Mouse (Mus musculus): Measurements from ENCODE around the gene Glyatl3. TPM values are rescaled to one million over a fixed set of nuclear protein-coding genes. Genes with fewer than 3 reads are reported as not detected.
A peak's percentile ranks its signal among the peaks of the same experiment; 100 is the strongest.

The Glyatl3 gene
- total and polyA plus RNA-seq, 3 experiments: not detected

DNA sequence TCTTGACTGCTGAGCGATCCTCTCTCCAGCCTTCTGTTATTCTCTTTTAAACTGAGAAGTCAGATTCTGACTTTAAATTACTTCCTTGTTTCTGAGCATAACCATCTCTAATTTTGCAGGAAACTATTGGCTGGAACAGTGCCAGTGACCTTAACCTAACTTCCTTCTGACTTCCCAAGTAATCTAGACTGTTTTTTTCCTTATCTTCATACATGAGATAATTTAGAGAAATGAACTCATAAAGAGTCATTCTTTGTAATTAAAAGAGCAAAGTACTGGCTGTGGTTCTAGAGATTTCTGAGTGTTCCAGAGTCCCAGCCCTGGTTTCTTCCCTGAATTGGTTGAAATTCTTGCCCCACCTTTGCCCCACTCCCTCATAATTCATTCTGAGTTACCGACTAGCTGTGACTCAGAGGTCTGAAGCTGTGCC is 40.6 kb downstream of the Glyatl3 start:
- no peak for DNase-seq (ENCODE audit: low spot score)
- peaks cover 16% of the 10 kb centered on the region for H3K4me1 ChIP-seq (ENCODE audit: insufficient read depth, low read depth, low read length)
- H3K9me3 ChIP-seq (replicated peaks): no peaks in the 10 kb centered on the region
- H3K27me3 ChIP-seq (ENCODE audit: insufficient read depth, low read length): peaks cover 1% of the 10 kb centered on the region; the same call in 1 of the 2 replicates
- no peak for TF ChIP-seq POLR2AphosphoS5 (IDR thresholded peaks at IDR 0.05; ENCODE audit: insufficient replicate concordance, low read depth, low read length)
- no peak for TF ChIP-seq GATA1 (IDR thresholded peaks at IDR 0.05; ENCODE audit: borderline replicate concordance, low read length)
- TF ChIP-seq CTCF (IDR thresholded peaks at IDR 0.05; ENCODE audit: low read depth, low read length): no peak
- no peak for TF ChIP-seq GATA2 (IDR thresholded peaks at IDR 0.05; ENCODE audit: borderline replicate concordance, low read depth, low read length)
- TF ChIP-seq TAL1 (conservative IDR thresholded peaks at IDR 0.05; ENCODE audit: low read depth, low read length): no peak
- ATAC-seq (ENCODE audit: extremely low read depth, insufficient number of reproducible peaks, low FRiP score, poor library complexity, severe bottlenecking): no peak
- H3K36me3 ChIP-seq (replicated peaks): no peaks in the 10 kb centered on the region
- no peak overlapping the region for H3K4me3 ChIP-seq (ENCODE audit: low read depth, low read length)

DNA sequence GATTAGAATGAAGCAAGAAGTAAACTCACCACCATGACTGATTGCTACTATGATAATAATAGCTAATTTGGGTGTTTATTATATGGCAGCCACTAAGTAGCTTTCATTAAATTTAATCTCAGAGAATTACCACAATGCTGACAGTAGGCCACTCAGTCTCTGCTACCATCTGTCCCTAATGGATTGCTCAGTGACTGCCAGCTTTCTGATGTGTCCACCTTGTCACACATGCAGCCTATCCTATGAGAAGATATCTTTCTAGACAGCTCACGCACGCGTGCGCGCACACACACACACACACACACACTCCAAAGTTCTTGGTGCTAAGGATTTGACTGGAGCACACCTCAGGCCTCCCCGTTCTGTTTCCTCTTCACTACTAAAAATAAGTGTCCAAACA is 41.5 kb downstream of the Glyatl3 start:
- no peak for TF ChIP-seq CTCF (IDR thresholded peaks at IDR 0.05; ENCODE audit: low read depth, low read length)
- TF ChIP-seq POLR2AphosphoS5 (IDR thresholded peaks at IDR 0.05; ENCODE audit: insufficient replicate concordance, low read depth, low read length): no peak
- TF ChIP-seq TAL1 (conservative IDR thresholded peaks at IDR 0.05; ENCODE audit: low read depth, low read length): no peak
- TF ChIP-seq GATA1 (IDR thresholded peaks at IDR 0.05; ENCODE audit: borderline replicate concordance, low read length): no peak
- no peak for TF ChIP-seq GATA2 (IDR thresholded peaks at IDR 0.05; ENCODE audit: borderline replicate concordance, low read depth, low read length)
- no peak for DNase-seq (ENCODE audit: low spot score)
- Histone ChIP-seq H3K4me3 (ENCODE audit: low read depth, low read length) (no peak overlapping the region), H3K9me3 (replicated peaks) (no peaks in the 10 kb centered on the region), H3K36me3 (replicated peaks) (no peaks in the 10 kb centered on the region), H3K4me1 (ENCODE audit: insufficient read depth, low read depth, low read length) (peaks cover 18% of the 10 kb centered on the region), H3K27me3 (ENCODE audit: insufficient read depth, low read length) (peaks cover 3% of the 10 kb centered on the region; the same call in 1 of the 2 replicates)
- ATAC-seq (ENCODE audit: extremely low read depth, insufficient number of reproducible peaks, low FRiP score, poor library complexity, severe bottlenecking): no peak

DNA sequence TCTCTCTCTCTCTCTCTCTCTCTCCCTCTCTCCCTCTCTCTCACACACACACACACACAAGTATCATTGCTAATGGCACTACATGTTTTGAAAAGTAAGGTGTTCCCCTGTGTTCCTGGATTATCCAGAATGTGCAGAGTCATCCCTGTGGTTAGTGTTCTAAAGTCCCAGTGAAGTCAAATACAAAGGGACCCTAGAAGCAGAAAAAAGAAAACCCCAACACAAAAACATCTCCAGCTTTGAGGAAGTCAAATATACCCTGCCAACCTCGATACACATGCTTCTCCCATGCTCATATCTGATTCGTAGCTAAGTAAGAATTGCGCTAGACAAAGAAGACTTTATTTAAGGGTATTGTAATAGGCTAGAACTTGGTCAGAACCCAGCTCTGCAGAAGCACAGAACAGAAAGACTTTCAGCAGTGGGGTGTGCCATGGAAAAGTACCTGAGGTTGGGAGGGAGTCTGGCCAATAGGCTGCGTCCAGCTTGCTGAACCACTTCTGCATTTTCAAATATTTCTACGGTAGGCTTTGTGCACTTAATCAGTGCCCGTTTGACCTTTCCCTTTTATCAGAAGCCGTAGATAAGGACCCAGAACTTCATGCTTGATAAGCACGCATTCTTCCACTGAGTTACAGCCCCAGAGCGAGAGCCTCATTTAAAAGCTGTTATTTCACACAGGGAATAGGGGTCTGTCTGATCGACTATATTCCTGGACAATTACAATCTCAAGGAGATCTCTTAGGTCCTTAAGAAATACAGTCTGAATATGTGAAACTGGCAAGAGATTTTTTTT is 45.0 kb downstream of the Glyatl3 start:
- DNase-seq (ENCODE audit: low spot score): no peak
- TF ChIP-seq CTCF (IDR thresholded peaks at IDR 0.05; ENCODE audit: low read depth, low read length) (no peak), TAL1 (conservative IDR thresholded peaks at IDR 0.05; ENCODE audit: low read depth, low read length) (no peak), GATA1 (IDR thresholded peaks at IDR 0.05; ENCODE audit: borderline replicate concordance, low read length) (no peak), GATA2 (IDR thresholded peaks at IDR 0.05; ENCODE audit: borderline replicate concordance, low read depth, low read length) (no peak), POLR2AphosphoS5 (IDR thresholded peaks at IDR 0.05; ENCODE audit: insufficient replicate concordance, low read depth, low read length) (no peak)
- no peak overlapping the region for H3K4me3 ChIP-seq (ENCODE audit: low read depth, low read length)
- no peaks in the 10 kb centered on the region for H3K36me3 ChIP-seq (replicated peaks)
- peaks cover 11% of the 10 kb centered on the region for H3K4me1 ChIP-seq (ENCODE audit: insufficient read depth, low read depth, low read length)
- H3K27me3 ChIP-seq (ENCODE audit: insufficient read depth, low read length): peaks cover 3% of the 10 kb centered on the region; the same call in 1 of the 2 replicates
- no peaks in the 10 kb centered on the region for H3K9me3 ChIP-seq (replicated peaks)
- ATAC-seq (ENCODE audit: extremely low read depth, insufficient number of reproducible peaks, low FRiP score, poor library complexity, severe bottlenecking): peak; percentile 57

DNA sequence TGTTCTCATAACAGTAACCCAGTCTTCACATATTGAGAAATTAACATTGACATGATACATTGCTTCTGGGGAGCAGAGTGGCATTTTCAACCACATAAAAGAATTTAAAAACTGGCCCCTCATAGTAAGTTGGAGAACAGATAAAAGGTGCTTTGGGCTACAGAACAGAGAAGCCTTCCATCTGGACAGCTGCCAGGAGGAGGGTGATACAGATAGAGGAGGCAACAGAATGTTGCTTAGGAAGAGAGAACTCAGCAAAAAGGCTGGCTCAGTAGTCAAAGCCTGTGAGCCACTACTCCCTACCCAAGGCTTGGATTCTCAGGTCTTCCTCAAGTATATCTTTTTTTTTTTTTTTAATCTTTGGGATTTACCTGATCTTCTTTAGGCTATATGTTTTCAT is 59.1 kb downstream of the Glyatl3 start:
- no peak for TF ChIP-seq GATA2 (IDR thresholded peaks at IDR 0.05; ENCODE audit: borderline replicate concordance, low read depth, low read length)
- no peak for TF ChIP-seq CTCF (IDR thresholded peaks at IDR 0.05; ENCODE audit: low read depth, low read length)
- TF ChIP-seq GATA1 (IDR thresholded peaks at IDR 0.05; ENCODE audit: borderline replicate concordance, low read length): no peak
- TF ChIP-seq POLR2AphosphoS5 (IDR thresholded peaks at IDR 0.05; ENCODE audit: insufficient replicate concordance, low read depth, low read length): no peak
- Histone ChIP-seq H3K4me3 (ENCODE audit: low read depth, low read length) (no peak overlapping the region), H3K4me1 (ENCODE audit: insufficient read depth, low read depth, low read length) (no peaks in the 10 kb centered on the region), H3K27me3 (ENCODE audit: insufficient read depth, low read length) (no peaks in the 10 kb centered on the region), H3K9me3 (replicated peaks) (no peaks in the 10 kb centered on the region), H3K36me3 (replicated peaks) (no peaks in the 10 kb centered on the region)
- ATAC-seq (ENCODE audit: extremely low read depth, insufficient number of reproducible peaks, low FRiP score, poor library complexity, severe bottlenecking): no peak
- DNase-seq (ENCODE audit: low spot score): no peak

Other genes with a start within 250 kb of the Glyatl3 start
- not detected in 2 replicates for gene Esp1, start 187.2 kb downstream of the Glyatl3 start, total RNA-seq (2014; fragmentation: Nextera tagmentation)
- not detected in 2 replicates for gene Esp1, start 187.2 kb downstream of the Glyatl3 start, total RNA-seq (2017)
- not detected in 2 replicates for gene Esp1, start 187.2 kb downstream of the Glyatl3 start, polyA plus RNA-seq (2012)
- 12.6 and 17.6 TPM in 2 replicates for gene Crisp2, start 107.3 kb downstream of the Glyatl3 start, total RNA-seq (2014; fragmentation: Nextera tagmentation)
- 6.9 and 7.1 TPM in 2 replicates for gene Crisp2, start 107.3 kb downstream of the Glyatl3 start, total RNA-seq (2017)
- 0.08 TPM in 1 of 2 replicates, not detected in the other for gene Crisp2, start 107.3 kb downstream of the Glyatl3 start, polyA plus RNA-seq (2012)
- 630 and 645 TPM in 2 replicates for gene Rhag, start 103.2 kb downstream of the Glyatl3 start, total RNA-seq (2014; fragmentation: Nextera tagmentation)
- gene Rhag, start 103.2 kb downstream of the Glyatl3 start, total RNA-seq (2017): 110 and 118 TPM in 2 replicates
- 9.5 and 12.7 TPM in 2 replicates for gene Rhag, start 103.2 kb downstream of the Glyatl3 start, polyA plus RNA-seq (2012)
- gene 9130008F23Rik, start 33.8 kb downstream of the Glyatl3 start, total RNA-seq (2014; fragmentation: Nextera tagmentation): not detected in 2 replicates
- 0.12 and 0.71 TPM in 2 replicates for gene 9130008F23Rik, start 33.8 kb downstream of the Glyatl3 start, total RNA-seq (2017)
- gene 9130008F23Rik, start 33.8 kb downstream of the Glyatl3 start, polyA plus RNA-seq (2012): 0.11 and 0.29 TPM in 2 replicates
- gene Mut, start 20.3 kb upstream of the Glyatl3 start, total RNA-seq (2014; fragmentation: Nextera tagmentation): 35.3 and 36.7 TPM in 2 replicates
- 48.9 and 57.2 TPM in 2 replicates for gene Mut, start 20.3 kb upstream of the Glyatl3 start, total RNA-seq (2017)
- gene Mut, start 20.3 kb upstream of the Glyatl3 start, polyA plus RNA-seq (2012): 2.4 and 3.7 TPM in 2 replicates
- gene Cenpq, start 20.7 kb upstream of the Glyatl3 start, total RNA-seq (2014; fragmentation: Nextera tagmentation): 40.5 and 44.5 TPM in 2 replicates
- 57.3 and 67.1 TPM in 2 replicates for gene Cenpq, start 20.7 kb upstream of the Glyatl3 start, total RNA-seq (2017)
- gene Cenpq, start 20.7 kb upstream of the Glyatl3 start, polyA plus RNA-seq (2012): 1.3 and 2.2 TPM in 2 replicates